Mouse (Mus musculus): Measurements from ENCODE around the gene Cd47.

Gene Cd47

GRCm38 (mm10) chr16:49858907-49859853 lies 58.8 kb downstream of the Cd47 start:
- no peak for TF ChIP-seq GATA4 (IDR thresholded peaks at IDR 0.05; ENCODE audit: insufficient replicate concordance, low read length)

GRCm38 (mm10) chr16:49861986-49862385 lies 61.7 kb downstream of the Cd47 start:
- no peak for TF ChIP-seq GATA4 (IDR thresholded peaks at IDR 0.05; ENCODE audit: insufficient replicate concordance, low read length)

GRCm38 (mm10) chr16:49866617-49867016 lies 66.3 kb downstream of the Cd47 start:
- peak; percentile 74; the same call in 1 of the 2 replicates for TF ChIP-seq GATA4 (IDR thresholded peaks at IDR 0.05; ENCODE audit: insufficient replicate concordance, low read length)

- no peak for TF ChIP-seq GATA4 (IDR thresholded peaks at IDR 0.05; ENCODE audit: insufficient replicate concordance, low read length)
These were observed 67.9 kb downstream of the Cd47 start for GRCm38 (mm10) chr16:49868278-49868677.

- peak; percentile 82 for TF ChIP-seq GATA4 (IDR thresholded peaks at IDR 0.05; ENCODE audit: insufficient replicate concordance, low read length)
These were observed 73.6 kb downstream of the Cd47 start for GRCm38 (mm10) chr16:49873918-49874317.

- no peak for TF ChIP-seq GATA4 (IDR thresholded peaks at IDR 0.05; ENCODE audit: insufficient replicate concordance, low read length)
These were observed 74.2 kb downstream of the Cd47 start for GRCm38 (mm10) chr16:49874546-49874945.

- TF ChIP-seq GATA4 (IDR thresholded peaks at IDR 0.05; ENCODE audit: insufficient replicate concordance, low read length), result no peak
These were observed 76.1 kb downstream of the Cd47 start for GRCm38 (mm10) chr16:49876291-49877030.

GRCm38 (mm10) chr16:49877243-49877642 lies 76.9 kb downstream of the Cd47 start:
- TF ChIP-seq GATA4 (IDR thresholded peaks at IDR 0.05; ENCODE audit: insufficient replicate concordance, low read length), result no peak

GRCm38 (mm10) chr16:49878051-49878450 lies 77.7 kb downstream of the Cd47 start:
- TF ChIP-seq GATA4 (IDR thresholded peaks at IDR 0.05; ENCODE audit: insufficient replicate concordance, low read length), result no peak

GRCm38 (mm10) chr16:49886403-49887066 lies 86.2 kb downstream of the Cd47 start:
- TF ChIP-seq GATA4 (IDR thresholded peaks at IDR 0.05; ENCODE audit: insufficient replicate concordance, low read length), result no peak

- TF ChIP-seq GATA4 (IDR thresholded peaks at IDR 0.05; ENCODE audit: insufficient replicate concordance, low read length), result peak; percentile 28; the same call in 1 of the 2 replicates
These were observed 87.0 kb downstream of the Cd47 start for GRCm38 (mm10) chr16:49887290-49887689.

- TF ChIP-seq GATA4 (IDR thresholded peaks at IDR 0.05; ENCODE audit: insufficient replicate concordance, low read length), result no peak
These were observed 87.7 kb downstream of the Cd47 start for GRCm38 (mm10) chr16:49887811-49888564.

- TF ChIP-seq GATA4 (IDR thresholded peaks at IDR 0.05; ENCODE audit: insufficient replicate concordance, low read length), result no peak
These were observed 88.8 kb downstream of the Cd47 start for GRCm38 (mm10) chr16:49889031-49889655.

GRCm38 (mm10) chr16:49892252-49892651 lies 91.9 kb downstream of the Cd47 start:
- TF ChIP-seq GATA4 (IDR thresholded peaks at IDR 0.05; ENCODE audit: insufficient replicate concordance, low read length), result no peak
